Mouse (Mus musculus) CD4-positive naive resting alpha-beta T cell, adult 57 days (primary cell): ENCODE data around the gene Grm5. TPM values are rescaled to one million over a fixed set of nuclear protein-coding genes. Genes with fewer than 3 reads are reported as not detected.

Experiments used
- total RNA-seq: library from RNA; stranded (reverse); gene quantifications from one replicate; pipeline ENCODE4 v1.2.4, GENCODE M21; 2023

The Grm5 gene
- not detected for total RNA-seq

DNA sequence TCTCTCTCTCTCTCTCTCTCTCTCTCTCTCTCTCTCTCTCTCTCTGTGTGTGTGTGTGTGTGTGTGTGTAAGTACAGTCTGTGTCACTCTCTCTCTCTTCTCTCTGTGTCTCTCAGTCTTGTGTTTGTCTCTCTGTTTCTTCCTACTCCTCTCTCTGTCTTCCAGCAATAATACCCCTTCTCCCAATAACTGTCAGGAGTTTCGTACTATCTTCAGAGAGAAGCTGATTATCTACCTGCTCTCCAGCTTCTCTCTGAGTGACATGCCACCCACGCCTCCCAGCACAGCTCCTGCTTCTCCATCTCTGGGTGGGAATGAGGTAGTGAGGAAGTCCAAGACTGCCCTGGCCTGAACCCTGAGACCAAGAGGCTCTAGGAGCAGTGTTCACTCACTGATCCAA lies at the start of gene Grm5:
TSS of gene Grm5 (plus strand) at position 301 of the 400 bp plus-strand sequence.

Other genes starting within 250 kb of the Grm5 start
- not detected for gene Tyr, start 90.7 kb upstream of the Grm5 start, total RNA-seq